Mouse (Mus musculus) heart, adult 9 months (tissue): ENCODE results near the gene Pycard.
"Not testable (repeated sequence)": the region's sequence is repeated elsewhere in the genome, so short reads cannot be mapped to it uniquely, and the experiment has no call there.

Experiments used
- DNase-seq, 2 experiments: peaks; one replicate each; pipeline ENCODE4 v3.0.0; 2022; ENCODE audit warnings: low spot score in 2 of 2

The Pycard gene

DNA sequence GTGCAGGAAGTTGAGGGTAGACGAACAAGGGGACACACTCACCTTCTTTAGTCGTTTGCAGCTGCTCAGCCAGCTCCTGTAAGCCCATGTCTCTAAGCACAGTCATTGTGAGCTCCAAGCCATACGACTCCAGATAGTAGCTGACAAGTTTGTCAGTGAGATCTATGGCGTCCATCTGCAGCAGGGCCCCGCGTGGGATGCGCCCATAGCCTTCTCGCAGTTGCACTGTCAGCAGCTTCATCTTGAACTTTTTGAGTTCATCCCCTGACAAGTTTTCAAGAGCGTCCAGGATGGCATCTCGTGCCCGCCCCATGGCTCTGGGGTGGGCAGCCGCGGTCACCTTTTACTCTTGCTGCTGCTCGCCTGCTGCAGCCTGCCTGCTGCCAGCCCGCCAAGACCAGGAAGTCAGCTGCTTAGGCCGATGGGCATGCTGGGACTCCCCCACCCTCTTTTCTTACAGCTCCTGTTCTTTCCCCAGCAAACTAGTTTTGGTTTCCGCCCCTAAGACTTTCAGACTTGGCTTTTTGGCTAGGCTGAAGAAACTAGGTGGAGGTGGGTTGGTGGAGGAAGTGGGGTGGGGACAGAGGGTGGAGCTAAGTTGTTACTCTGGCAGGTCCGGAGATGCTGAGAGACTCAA lies at the start of gene Pycard:
TSS of gene Pycard (minus strand) at position 527 of the 637 bp plus-strand sequence.
- peak; percentile 43 to 57 for DNase-seq

DNA sequence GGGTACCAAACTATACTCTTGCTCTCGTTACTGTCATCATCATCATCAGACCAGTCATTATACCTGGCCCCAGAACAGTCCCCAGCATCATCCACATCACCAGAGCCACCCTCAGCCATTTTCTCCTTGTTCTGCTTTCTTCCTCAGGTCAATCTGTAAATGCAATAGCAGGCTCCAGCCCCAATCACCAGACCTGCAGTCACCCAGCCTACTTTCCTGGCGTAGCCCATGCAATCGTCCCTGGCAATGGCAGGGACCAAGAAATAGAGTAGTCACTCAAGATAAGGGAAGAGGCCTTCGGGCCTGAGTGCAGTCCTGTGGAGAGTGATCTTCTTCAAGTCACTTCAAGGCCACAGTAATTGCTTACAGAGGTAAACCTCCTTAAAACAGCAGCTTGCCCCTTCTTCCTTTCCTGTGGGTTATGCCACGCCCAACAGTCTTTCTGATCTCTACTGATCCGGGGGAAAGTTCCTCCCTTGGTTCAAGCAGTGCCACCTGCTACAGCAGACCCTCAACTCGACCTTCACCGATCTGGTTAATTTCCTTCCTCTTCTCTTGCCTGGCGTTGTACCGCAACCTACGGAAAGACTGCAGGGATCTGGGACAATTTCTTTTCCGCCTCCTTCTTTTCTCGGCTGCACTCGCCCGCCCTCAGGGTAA lies 48.6 kb upstream of the Pycard start:
- not testable (repeated sequence) for DNase-seq

DNA sequence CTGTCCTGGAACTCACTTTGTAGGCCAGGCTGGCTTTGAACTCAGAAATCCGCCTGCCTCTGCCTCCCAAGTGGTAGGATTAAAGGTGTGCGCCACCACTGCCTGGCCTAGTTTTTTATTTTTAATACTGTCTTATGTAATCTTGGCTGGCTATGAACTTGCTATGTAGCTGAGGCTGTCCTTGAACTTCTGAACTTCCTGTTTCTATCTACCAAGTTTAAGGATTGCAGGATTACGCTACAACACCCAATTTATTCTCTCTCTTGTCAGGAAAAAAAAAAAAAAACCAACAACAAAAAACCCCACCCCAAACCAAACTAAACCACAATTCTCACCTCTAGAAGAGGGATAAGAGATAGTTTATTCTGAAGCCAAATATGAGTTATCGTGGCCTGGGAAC lies 39.9 kb upstream of the Pycard start:
- DNase-seq, result no peak

DNA sequence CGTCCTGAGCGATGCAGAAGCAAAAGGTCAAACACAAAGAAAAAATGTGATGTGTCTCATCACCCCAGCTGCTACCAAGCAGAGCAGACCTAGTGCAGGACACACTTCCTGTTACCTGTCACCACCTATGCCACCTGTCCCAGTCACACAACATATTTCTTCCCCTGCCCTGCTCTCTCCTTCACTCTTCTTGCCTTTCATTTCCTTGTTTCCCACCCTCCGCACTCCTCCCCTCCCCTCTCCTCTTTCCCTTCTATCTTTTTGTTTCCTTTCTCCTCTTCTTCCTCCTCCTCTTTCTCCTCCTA lies 39.3 kb upstream of the Pycard start:
- no peak for DNase-seq

DNA sequence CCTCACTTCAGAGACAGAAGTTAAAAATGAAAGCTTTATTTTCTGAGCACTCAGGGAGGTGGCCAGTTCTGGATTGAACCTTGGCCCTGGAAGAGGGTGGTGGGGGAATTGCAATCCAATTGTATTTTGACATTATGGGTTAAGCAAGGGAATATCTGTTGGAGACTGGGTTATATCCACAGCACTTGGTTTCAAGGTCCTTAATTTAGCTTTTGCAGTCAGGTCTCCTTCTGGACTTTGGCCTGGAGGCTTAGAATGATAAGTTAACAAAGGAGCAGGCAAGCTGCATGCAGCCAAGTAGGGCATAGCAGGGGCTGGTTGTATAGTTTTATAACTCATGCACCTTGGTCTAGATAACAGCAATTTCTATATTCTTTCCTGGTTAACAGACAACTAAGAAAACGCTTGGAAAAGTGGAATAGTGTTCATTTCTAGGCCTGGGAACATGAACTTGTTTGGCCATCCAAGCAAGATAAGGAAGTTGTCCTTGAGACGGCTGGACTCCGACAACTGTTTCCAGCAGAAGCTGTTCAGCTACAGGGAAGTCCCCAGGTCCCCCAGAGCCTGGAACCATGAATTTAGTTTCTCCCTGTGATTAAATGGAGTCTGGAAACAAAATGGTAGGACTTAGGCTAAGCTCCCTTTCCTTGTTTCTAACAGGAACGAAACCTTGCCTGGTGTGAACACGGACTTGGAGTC lies 38.8 kb upstream of the Pycard start:
- no peak for DNase-seq

DNA sequence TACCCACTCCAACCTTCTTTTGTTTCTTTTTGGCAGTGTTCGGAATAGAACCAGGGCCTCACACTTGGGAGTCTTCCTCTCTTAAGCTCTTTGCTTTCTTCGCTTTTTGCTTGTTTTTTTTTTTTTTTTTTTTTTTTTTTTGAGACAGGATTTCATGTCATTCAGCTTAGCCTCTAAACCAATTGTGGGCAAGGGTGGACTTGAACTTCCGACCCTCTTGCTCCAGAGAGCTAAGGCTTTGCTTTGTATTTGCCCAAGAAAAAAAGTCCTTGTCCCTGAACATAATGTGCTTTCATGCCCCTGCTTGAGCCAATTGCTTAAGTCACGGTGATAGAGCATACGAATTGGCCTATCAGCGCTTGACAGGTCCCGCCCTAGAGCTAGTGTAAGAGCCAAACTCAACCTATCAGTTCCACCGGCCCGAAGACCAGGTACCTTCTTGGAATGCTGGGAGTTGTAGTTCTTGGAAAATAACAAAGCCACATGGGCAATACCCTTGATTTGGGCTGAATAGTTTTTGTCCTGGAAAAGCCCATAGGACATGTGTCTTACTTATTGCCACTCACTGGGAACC lies 37.8 kb upstream of the Pycard start:
- no peak for DNase-seq

DNA sequence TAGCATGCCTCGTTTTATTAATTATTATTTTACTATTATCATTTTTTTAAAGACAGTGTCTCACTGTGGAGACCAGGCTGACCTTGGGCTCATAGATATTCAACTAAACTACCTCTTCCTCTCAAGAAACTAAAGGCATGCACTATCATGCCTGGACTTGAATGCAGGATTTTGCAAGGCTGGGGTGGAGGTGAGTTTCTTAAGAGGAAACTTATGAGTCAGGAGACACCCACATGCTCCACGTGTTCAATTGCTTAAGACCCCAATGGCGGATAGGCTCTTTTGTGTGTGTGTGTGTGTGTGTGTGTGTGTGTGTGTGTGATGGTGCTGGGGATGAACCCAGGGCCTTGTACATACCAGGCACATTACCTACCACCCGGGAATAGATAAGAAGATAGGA lies 31.7 kb upstream of the Pycard start:
- DNase-seq, result no peak

DNA sequence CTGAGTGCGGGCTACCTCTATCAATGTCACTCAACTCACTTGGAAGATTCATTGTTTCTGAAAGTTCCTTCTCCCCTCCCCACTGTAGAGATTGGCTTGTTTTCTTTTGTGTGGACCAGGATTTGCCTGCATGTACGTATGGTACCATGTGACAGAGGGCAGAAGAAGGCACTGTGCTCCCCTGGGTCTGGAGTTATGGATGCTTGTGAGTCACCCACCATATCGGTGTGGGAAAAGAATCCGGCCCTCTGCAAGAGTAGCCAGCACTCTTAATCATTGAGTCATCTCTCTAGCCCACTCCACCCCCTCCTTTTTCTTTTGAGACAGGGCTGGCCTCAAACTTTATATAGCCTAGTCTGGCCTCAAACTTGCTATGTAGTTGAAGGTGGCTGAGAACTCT lies 31.3 kb upstream of the Pycard start:
- no peak for DNase-seq

DNA sequence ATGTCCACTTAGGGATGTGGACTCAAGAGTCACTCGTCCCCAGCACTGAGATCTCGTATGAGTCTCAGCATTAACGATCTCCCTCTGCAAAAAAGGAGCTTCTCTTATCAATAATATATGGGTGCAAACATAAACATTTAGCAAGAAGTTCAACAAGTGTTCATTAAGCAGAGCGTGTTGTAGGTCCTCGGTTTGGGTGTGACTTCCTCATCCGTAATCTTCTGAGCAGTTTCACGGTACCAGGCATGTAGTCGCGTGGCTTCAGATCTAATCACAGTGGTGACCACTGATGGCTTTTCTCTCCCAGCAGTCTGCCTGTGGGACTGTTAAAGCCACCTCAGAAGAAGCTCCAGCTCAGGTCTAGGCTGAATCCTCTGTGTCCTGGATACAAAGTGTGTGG lies 30.7 kb upstream of the Pycard start:
- DNase-seq, result no peak

DNA sequence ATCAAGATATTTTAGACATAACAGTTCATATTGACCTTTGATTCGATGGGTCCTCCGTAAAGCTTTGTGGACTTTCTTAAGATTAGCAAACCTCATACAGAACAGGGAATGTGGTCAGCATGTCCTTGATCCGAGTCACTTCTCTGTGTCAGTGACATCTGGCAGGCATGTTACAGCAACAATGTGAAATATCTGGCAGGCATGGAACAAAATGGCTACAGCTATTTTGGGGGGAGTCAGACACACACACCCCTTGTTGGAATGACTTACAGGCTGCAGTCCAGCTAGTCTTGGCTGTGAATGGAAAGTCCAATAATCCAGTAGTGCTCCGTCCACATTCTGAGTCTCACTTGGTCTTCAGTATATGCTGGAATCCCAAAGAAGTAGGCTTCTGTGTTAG lies 29.9 kb upstream of the Pycard start:
- DNase-seq, result peak in 1 of 2 experiments; percentile 23

DNA sequence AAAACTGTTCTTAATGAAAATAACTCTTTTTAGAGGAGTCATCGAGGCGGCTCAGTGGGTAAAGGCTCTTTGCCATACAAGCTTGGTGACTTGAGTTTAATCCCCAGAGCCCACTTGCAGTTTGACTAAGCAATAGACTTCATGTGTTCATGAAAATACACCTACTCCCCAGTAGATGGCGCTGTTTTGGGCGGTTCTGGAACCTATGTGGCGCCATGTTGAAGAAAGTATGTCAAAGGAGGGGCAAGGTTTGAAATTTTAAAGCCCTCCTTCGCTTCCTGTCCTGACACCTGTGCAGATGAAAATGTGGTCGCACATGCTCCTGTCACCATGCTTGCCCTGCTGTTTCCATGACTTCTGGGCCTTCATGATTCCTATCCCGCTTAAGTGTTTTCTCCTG lies 29.3 kb upstream of the Pycard start:
- DNase-seq, result no peak

DNA sequence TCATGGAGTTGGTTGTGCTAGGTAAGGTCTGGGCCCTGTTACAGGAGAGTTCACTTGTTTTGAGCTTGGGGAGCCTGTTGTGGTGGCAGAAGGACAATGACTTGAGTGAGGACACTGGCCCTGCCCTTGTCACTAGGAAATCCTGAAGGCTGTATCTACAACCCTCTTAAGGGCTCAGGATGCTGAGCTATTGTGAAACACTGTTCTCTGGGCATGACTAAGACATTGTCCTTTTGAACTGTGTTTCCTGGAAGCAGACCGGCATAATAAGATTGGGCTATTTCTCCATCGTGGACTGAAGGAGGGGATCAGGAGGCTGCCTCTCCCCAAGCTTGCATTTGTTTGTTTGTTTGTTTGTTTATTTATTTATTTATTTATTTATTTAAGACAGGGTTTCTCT lies 25.5 kb upstream of the Pycard start:
- no peak for DNase-seq

DNA sequence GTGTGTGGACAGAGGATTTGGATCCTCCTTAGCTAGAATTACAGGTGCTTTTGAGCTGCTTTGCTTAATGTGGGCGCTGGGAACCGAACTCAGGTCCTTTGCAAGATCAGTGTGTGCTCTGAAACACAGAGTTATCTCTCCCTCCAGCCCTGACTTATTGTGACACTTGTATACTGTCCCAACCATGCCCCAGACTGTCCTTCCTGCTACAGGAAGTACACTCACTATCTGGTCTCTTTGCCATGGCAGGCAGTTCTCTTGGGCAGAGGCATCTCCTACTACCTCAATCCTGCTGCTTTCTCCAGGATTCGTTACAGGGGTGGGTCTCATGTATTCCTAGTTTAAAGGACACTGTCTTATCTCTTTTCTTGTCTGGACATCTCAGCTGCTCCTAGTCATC lies 24.6 kb upstream of the Pycard start:
- no peak for DNase-seq

DNA sequence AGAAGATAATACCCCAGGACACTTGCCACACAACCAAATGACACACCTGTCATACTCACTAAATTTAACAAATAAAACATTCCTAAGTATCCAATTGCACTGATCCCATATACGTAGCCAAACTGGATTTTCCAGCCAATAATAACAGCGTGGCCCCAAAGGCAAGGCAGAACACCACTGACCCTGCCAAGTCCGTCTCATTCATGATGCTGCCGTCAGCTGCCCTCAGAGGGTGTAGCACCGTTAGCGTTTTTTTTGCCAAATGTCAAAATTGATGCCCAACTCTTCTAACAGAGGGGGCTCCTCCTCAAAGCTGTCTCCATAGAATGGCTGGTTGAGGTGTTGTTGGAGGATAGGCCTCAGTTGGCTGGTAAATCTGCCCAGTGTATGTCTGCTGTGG lies 23.0 kb upstream of the Pycard start:
- DNase-seq, result no peak

DNA sequence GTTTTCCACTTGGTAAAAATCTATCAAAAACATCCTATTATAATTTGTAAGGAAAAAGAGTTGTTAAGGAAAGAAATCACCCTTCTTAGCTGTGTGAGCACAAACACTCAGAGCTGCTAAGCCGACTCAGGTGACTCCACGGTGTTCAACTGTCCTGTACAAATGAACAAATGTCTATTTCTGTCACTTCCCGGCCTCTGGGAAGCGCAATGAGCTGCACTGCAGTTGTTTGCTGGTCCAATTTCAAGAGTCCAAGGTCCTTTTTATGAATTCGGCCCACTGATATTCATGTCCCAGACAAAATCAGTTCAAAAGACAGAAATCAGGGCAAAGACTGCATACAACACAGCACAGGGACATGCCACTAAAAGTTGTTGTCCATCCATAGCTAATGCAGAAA lies 22.5 kb upstream of the Pycard start:
- DNase-seq, result not testable (repeated sequence)

DNA sequence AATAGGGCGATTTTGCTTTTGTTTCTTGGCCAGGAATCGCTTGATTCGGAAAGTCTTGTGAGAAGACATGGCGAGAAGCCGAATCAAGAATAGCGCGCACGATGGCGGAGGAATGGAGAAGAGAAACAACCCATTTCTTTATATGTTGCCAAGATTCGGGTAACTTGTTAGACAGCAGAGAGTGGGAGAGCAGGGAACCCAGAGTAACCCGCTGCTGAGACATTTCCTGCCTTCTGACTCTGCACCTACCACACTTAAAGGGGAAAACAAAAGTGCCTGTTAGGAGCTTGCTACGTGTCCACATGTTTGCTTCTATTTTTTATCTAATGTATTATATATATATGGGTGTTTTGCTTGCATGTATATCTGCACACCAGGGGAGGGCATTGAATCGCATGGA lies 19.4 kb upstream of the Pycard start:
- DNase-seq, result no peak

DNA sequence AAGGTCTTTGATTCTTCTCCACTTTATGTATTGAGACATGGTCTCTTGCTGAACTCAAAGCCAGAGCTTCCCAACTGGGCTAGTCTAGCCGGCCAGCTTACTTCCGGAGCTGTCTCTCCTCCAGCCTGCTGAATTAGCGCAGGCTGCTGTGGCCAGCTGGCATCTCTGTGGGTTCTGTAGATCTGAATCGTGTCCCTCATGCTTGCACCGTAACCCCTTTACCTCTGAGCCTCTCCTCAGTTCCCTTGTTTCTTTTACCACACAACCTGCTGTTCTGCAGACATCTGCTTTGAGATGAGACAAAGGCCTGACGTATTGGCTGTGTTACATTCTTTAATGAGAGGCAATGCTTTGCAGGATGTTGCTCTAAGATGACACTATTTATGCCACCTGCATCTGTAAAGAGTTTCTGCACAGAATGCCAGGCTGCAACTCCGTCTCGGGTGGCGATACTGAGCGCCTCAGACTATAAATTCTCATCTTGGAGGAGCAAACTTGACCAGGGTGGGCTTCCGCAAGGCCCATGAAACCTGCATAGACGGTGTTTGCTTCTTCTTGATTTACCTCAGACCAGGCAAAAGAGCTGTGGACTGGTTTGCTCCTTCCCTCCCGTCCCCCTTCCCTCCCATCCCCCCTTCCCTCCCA lies 18.6 kb upstream of the Pycard start:
- DNase-seq, result no peak

DNA sequence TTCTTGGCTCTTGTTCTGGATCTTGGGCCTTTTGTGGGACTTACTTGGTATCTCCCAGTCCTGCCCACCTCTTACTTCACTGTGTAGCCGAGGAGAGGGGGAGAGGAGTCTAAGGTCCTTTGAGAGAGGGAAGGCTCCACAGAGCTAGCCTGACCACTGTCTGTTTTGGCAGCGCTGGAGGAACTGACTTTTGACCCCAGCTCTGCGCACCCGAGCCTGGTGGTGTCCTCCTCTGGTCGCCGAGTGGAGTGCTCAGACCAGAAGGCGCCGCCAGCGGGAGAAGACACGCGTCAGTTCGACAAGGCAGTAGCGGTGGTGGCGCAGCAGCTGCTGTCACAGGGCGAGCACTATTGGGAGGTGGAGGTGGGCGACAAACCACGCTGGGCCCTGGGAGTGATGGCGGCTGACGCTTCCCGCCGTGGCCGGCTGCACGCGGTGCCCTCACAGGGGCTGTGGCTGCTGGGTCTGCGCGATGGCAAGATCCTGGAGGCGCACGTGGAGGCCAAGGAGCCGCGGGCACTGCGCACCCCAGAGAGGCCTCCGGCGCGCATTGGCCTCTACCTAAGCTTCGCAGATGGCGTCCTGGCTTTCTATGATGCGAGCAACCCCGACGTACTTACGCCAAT lies 16.2 kb upstream of the Pycard start:
- no peak for DNase-seq

DNA sequence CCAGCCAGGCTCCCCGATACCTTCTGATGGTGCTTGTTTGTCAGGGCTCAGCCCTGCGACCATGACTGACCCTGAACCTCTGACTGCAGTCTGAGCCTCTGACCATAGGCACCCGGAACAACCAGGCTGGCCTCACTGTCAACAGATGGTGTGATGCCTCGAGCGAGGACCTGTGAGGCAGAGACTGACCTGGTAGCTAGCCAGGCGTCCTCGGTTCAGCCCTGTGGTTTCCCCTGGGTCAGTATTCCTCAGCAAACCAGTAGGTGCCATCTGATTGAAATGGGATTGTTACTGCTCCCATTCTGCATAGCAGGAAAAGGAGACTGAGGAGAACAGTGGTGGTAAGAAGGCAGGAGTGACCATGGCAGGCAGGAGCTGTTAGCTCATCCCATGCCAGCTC lies 12.5 kb upstream of the Pycard start:
- DNase-seq, result no peak

DNA sequence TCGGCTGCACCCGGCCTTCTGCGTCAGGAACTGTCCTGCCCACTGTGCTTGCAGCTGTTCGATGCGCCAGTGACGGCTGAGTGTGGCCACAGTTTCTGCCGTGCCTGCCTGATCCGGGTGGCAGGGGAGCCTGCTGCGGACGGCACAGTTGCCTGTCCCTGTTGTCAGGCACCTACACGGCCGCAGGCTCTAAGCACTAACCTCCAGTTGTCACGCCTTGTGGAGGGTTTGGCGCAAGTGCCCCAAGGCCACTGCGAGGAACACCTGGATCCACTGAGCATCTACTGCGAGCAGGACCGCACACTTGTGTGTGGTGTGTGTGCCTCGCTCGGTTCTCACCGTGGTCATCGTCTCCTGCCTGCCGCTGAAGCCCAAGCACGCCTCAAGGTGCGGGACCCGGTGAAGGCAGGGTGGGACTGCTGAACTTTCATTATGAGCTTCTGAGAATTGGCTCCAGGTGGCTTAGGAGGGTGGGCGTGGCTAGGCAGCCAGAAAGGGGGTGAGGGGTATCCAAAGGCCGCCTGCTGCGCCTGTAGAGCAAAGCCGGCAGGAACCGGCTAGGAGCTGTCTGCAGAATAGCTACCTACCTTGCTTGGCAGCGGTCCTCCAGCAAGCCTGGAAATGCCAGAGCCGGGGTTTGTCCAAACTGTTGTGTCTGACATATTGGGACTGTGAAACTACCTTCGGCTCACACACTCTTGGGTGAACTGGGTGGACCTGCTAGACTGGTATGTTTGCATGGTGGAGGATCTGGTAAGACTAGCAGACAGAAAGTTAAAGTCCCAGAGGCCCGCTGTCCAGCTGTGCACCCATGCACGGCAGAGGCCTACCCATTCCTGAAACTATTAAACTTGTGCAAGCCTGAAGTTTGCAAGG lies 11.1 kb upstream of the Pycard start:
- DNase-seq, result peak in 1 of 2 experiments; percentile 29

DNA sequence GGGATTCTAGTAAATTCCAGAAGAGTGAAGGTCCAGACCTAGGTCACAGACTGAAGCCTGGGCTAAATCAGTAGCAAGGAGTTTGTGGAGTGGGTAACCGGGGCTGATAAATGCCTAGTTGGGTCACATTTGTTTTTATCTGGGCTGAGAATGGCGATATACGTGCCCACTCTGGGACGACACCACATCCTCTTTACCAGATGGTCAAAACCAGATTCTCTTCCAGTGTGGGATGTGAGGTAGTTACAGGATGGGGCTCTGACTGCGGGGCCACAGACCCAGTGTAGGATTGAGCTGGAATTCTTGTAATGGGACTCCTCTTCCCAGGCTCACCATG lies 10.5 kb upstream of the Pycard start:
- DNase-seq, result no peak
